Mouse (Mus musculus) neural tube, embryonic 11.5 days (tissue): Measurements from ENCODE around the gene Pxn. TPM values are rescaled to one million over a fixed set of nuclear protein-coding genes. Genes with fewer than 3 reads are reported as not detected.

Experiments used
- ATAC-seq: fragments of 200-750 bp; cut with Nextera tagmentation; 2 replicates; pipeline ENCODE4 v1.8.0; 2017; ENCODE audit warnings: moderate number of reproducible peaks, mild to moderate bottlenecking, moderate TSS enrichment, moderate library complexity; ENCODE audit not compliant: insufficient read depth, low FRiP score, low TSS enrichment
- DNase-seq: peaks from one replicate; pipeline ENCODE4 v3.0.0-alpha.2; 2015; ENCODE audit warnings: low spot score
- H3K27ac ChIP-seq: fragments of 300-500 bp; sonication (generic); 2 replicates; pipeline ENCODE4 v1.5.1; 2014; ENCODE audit warnings: low read depth, mild to moderate bottlenecking, low read length
- H3K27me3 ChIP-seq: fragments of 300-500 bp; sonication (generic); 2 replicates; pipeline ENCODE4 v1.6.1; 2014; ENCODE audit warnings: mild to moderate bottlenecking, low read length, mixed read lengths; ENCODE audit not compliant: control insufficient read depth, insufficient read depth
- H3K36me3 ChIP-seq: fragments of 300-500 bp; sonication (generic); 2 replicates; pipeline ENCODE4 v1.6.1; 2014; ENCODE audit warnings: mild to moderate bottlenecking, low read length, moderate library complexity, mixed read lengths; ENCODE audit not compliant: control insufficient read depth, insufficient read depth
- H3K4me1 ChIP-seq: fragments of 300-500 bp; sonication (generic); 2 replicates; pipeline ENCODE4 v1.6.1; 2014; ENCODE audit warnings: low read length, mixed read lengths; ENCODE audit not compliant: control insufficient read depth, insufficient read depth
- H3K4me2 ChIP-seq: fragments of 300-500 bp; sonication (generic); 2 replicates; pipeline ENCODE4 v1.6.1; 2014; ENCODE audit warnings: low read depth, mild to moderate bottlenecking, moderate library complexity
- H3K4me3 ChIP-seq: fragments of 300-500 bp; sonication (generic); 2 replicates; pipeline ENCODE4 v1.5.1; 2014; ENCODE audit warnings: low read depth, low read length
- H3K9ac ChIP-seq: fragments of 300-500 bp; sonication (generic); 2 replicates; pipeline ENCODE4 v1.6.1; 2014; ENCODE audit warnings: mild to moderate bottlenecking, low read length
- H3K9me3 ChIP-seq: fragments of 300-500 bp; sonication (generic); 2 replicates; pipeline ENCODE4 v1.6.1; 2016; ENCODE audit warnings: low read length; ENCODE audit not compliant: control insufficient read depth
- WGBS: fragments of 180-500 bp; shearing (Covaris S2); extraction: QIAGEN DNeasy Blood & Tissue Kit; methylation state at CpG from one replicate; pipeline ENCODE4 v1.1.7; 2014; 5-methylcytosine and 5-hydroxymethylcytosine counted together
- microRNA-seq: library from miRNA; unstranded; fragments of <30 nt; microRNA quantifications from one replicate; pipeline ENCODE4, GENCODE M21; 2016
- polyA plus RNA-seq: library from polyadenylated mRNA; unstranded; fragments of >200 nt; fragmentation: Nextera tagmentation; extraction: Ambion mirVana; gene quantifications from 2 replicates; pipeline ENCODE4 v1.2.1, GENCODE M21; 2014

The Pxn gene
- polyA plus RNA-seq, 1 experiment from 2014 or later: 13.3 TPM

DNA sequence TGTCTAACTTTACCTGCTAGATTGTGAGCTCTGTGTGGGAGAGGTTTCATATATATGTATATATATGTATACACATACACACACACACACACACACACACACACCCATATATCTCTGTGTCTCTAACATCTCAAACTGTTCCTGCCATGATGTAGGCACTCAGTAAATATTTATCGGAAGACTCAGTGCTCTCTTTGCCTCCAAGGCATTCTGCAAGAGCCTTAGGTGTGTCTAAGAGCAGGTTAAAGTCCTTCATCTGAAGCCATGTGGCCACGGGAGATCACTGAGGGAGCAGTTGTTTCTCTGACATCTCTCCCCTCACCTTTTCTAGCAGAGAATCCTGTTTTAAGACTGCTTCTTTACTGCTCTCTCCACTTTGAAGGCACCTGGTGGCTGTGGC is 85.0 kb downstream of the Pxn start:
- Histone ChIP-seq H3K36me3 (peaks cover 56% of the 10 kb centered on the region), H3K9me3 (no peaks in the 10 kb centered on the region)

GRCm38 (mm10) chr5:115603561-115603960 is 97.1 kb downstream of the Pxn start:
- H3K27ac ChIP-seq: no peak overlapping the region
- no peak overlapping the region for H3K9ac ChIP-seq
- H3K27me3 ChIP-seq: no peaks in the 10 kb centered on the region
- H3K4me2 ChIP-seq: no peak overlapping the region
- DNase-seq: no peak
- no peaks in the 10 kb centered on the region for H3K9me3 ChIP-seq
- H3K36me3 ChIP-seq: peaks cover 45% of the 10 kb centered on the region
- H3K4me3 ChIP-seq: no peak overlapping the region
- no peaks in the 10 kb centered on the region for H3K4me1 ChIP-seq
- WGBS: 89% methylated on average over 6 of the region's 6 CpGs
- no peak for ATAC-seq

More for the DNA sequence above, 85.0 kb downstream of the Pxn start:
- H3K4me1 ChIP-seq: no peaks in the 10 kb centered on the region
- WGBS: 98% methylated on average over 2 of the region's 2 CpGs
- no peaks in the 10 kb centered on the region for H3K27me3 ChIP-seq
- H3K9ac ChIP-seq: no peak overlapping the region
- H3K4me3 ChIP-seq: no peak overlapping the region
- no peak overlapping the region for H3K27ac ChIP-seq
- H3K4me2 ChIP-seq: no peak overlapping the region
- DNase-seq (no peak), ATAC-seq (no peak)

Small RNA genes within 50 kb of the gene (microRNA-seq; reads per million reads assigned to microRNA genes)
- gene Mir7029: not detected

Other genes with a start within 250 kb of the Pxn start
- gene Rnf10, start 233.8 kb upstream of the Pxn start, polyA plus RNA-seq: 106 and 119 TPM in 2 replicates
- 58.5 and 61.0 TPM in 2 replicates for gene Coq5, start 227.0 kb upstream of the Pxn start, polyA plus RNA-seq
- gene Dynll1, start 205.7 kb upstream of the Pxn start, polyA plus RNA-seq: 1,631 and 1,672 TPM in 2 replicates
- gene Srsf9, start 179.5 kb upstream of the Pxn start, polyA plus RNA-seq: 327 and 330 TPM in 2 replicates
- 40.4 and 42.3 TPM in 2 replicates for gene Gatc, start 165.5 kb upstream of the Pxn start, polyA plus RNA-seq
- gene Triap1, start 165.5 kb upstream of the Pxn start, polyA plus RNA-seq: 55.6 and 60.2 TPM in 2 replicates
- 799 and 803 TPM in 2 replicates for gene Cox6a1, start 157.7 kb upstream of the Pxn start, polyA plus RNA-seq
- 138 and 147 TPM in 2 replicates for gene Msi1, start 77.1 kb upstream of the Pxn start, polyA plus RNA-seq
- gene Pla2g1b, start 40.4 kb upstream of the Pxn start, polyA plus RNA-seq: not detected in 2 replicates
- 15.5 and 23.5 TPM in 2 replicates for gene Sirt4, start 22.0 kb upstream of the Pxn start, polyA plus RNA-seq
- 1,266 and 1,290 TPM in 2 replicates for gene Rplp0, start 52.8 kb downstream of the Pxn start, polyA plus RNA-seq
- 38.6 and 42.6 TPM in 2 replicates for gene Gcn1l1, start 58.6 kb downstream of the Pxn start, polyA plus RNA-seq
- 16.4 and 17.9 TPM in 2 replicates for gene Rab35, start 125.2 kb downstream of the Pxn start, polyA plus RNA-seq
- gene Bicdl1, start 224.9 kb downstream of the Pxn start, polyA plus RNA-seq: 12.2 and 13.9 TPM in 2 replicates